Mouse (Mus musculus): ENCODE results near the gene 9930111J21Rik1. TPM values are rescaled to one million over a fixed set of nuclear protein-coding genes. Genes with fewer than 3 reads are reported as not detected.
"Not testable (repeated sequence)": the region's sequence is repeated elsewhere in the genome, so short reads cannot be mapped to it uniquely, and the experiment has no call there.

Gene 9930111J21Rik1
- polyA plus RNA-seq, 1 experiment from 2014 or later: 0.71 TPM

GRCm38 (mm10) chr11:48982848-48983247 is 3.6 kb upstream of the 9930111J21Rik1 start:
- H3K36me3 ChIP-seq (ENCODE audit: control insufficient read depth, insufficient read depth); H3K27ac ChIP-seq (ENCODE audit: low read length); ATAC-seq; H3K9ac ChIP-seq (replicated peaks; ENCODE audit: low read depth, low read length); H3K4me2 ChIP-seq (ENCODE audit: low read length); H3K9me3 ChIP-seq (ENCODE audit: control insufficient read depth, low read length); H3K4me3 ChIP-seq (replicated peaks; ENCODE audit: low read length); H3K27me3 ChIP-seq (replicated peaks; ENCODE audit: control insufficient read depth, insufficient read depth, low read length); H3K4me1 ChIP-seq (replicated peaks; ENCODE audit: control insufficient read depth, insufficient read depth, low read length): not testable (repeated sequence)
- WGBS: no CpG with 5 or more reads among the region's 3 CpGs

GRCm38 (mm10) chr11:48980052-48980451 is 854 bp upstream of the 9930111J21Rik1 start:
- H3K9me3 ChIP-seq (ENCODE audit: control insufficient read depth, low read length); H3K4me3 ChIP-seq (replicated peaks; ENCODE audit: low read length); H3K27me3 ChIP-seq (replicated peaks; ENCODE audit: control insufficient read depth, insufficient read depth, low read length); H3K4me2 ChIP-seq (ENCODE audit: low read length); ATAC-seq; H3K27ac ChIP-seq (ENCODE audit: low read length); H3K9ac ChIP-seq (replicated peaks; ENCODE audit: low read depth, low read length); H3K36me3 ChIP-seq (ENCODE audit: control insufficient read depth, insufficient read depth); H3K4me1 ChIP-seq (replicated peaks; ENCODE audit: control insufficient read depth, insufficient read depth, low read length): not testable (repeated sequence)
- no CpG with 5 or more reads among the region's 5 CpGs for WGBS

DNA sequence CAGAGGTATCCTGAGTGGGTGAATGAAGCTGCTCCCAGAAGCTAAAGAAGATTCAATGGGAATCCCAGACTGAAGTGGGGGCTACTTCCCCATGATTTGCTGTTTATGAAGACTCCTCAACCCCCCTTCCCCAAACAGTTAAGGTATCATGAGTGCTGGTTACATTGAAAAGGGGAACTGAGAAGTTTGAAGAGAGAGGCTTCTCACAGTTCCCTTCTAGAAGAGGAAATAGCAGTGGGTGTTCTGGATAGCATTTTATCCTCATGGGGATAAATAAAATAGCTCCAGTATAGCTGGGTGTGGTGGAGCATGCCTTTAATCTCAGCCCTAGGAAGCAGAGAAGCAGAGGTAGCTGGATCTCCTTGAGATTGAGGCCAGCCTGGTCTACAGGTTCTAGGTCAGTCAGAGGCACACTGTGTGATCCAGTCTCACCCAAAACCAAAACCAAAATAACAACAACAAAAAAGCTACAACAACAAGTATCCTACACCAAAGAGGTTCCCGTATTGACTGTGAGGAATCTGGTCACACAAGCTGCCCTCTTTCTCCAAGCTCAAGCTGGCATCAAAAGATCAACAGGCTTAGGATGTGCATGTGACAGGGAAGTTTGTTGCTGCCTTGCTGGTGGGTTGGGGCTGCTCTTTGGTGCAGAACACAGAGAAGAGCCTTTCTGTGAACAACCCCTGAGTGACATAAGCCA is 808 bp downstream of the 9930111J21Rik1 start, which contains the start of gene Olfr56:
Olfr56 (plus strand) TSS at position 650 of the 700 bp plus-strand sequence.
- WGBS: no CpG with 5 or more reads among the region's 1 CpGs
- not testable (repeated sequence) for H3K9me3 ChIP-seq (ENCODE audit: control insufficient read depth, low read length)

GRCm38 (mm10) chr11:48974686-48975085 is 4.5 kb downstream of the 9930111J21Rik1 start:
- H3K4me2 ChIP-seq (ENCODE audit: low read length); H3K4me1 ChIP-seq (replicated peaks; ENCODE audit: control insufficient read depth, insufficient read depth, low read length); H3K9ac ChIP-seq (replicated peaks; ENCODE audit: low read depth, low read length); H3K27me3 ChIP-seq (replicated peaks; ENCODE audit: control insufficient read depth, insufficient read depth, low read length); ATAC-seq; H3K9me3 ChIP-seq (ENCODE audit: control insufficient read depth, low read length); H3K27ac ChIP-seq (ENCODE audit: low read length); H3K36me3 ChIP-seq (ENCODE audit: control insufficient read depth, insufficient read depth); H3K4me3 ChIP-seq (replicated peaks; ENCODE audit: low read length): not testable (repeated sequence)
- no CpG with 5 or more reads among the region's 1 CpGs for WGBS

More for the DNA sequence above, 808 bp downstream of the 9930111J21Rik1 start, which contains the start of gene Olfr56:
- H3K27me3 ChIP-seq (replicated peaks; ENCODE audit: control insufficient read depth, insufficient read depth, low read length); H3K27ac ChIP-seq (ENCODE audit: low read length); H3K4me2 ChIP-seq (ENCODE audit: low read length); ATAC-seq; H3K36me3 ChIP-seq (ENCODE audit: control insufficient read depth, insufficient read depth); H3K4me3 ChIP-seq (replicated peaks; ENCODE audit: low read length); H3K9ac ChIP-seq (replicated peaks; ENCODE audit: low read depth, low read length); H3K4me1 ChIP-seq (replicated peaks; ENCODE audit: control insufficient read depth, insufficient read depth, low read length): not testable (repeated sequence)

DNA sequence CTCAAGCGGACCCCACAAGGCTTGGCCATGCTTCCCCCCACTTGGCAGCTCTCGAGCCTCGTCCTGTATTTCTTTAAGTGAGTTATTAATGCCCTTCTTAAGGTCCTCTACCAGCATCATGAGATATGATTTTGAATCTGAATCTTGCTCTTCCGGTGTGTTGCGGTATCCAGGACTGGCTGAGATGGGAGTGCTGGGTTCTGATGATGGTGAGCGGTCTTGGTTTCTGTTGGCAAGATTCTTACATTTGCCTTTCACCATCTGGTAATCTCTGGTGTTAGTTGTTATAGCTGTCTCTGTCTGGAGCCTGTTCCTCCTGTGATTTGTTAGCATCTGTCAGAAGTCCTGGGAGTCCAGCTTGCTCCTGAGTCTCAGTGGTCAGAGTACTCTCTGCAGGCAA is 33.1 kb downstream of the 9930111J21Rik1 start, which contains the start of gene Psme2b:
Psme2b (minus strand) TSS at position 101 of the 400 bp plus-strand sequence.
- not testable (repeated sequence) for ATAC-seq; H3K4me3 ChIP-seq (replicated peaks; ENCODE audit: low read length); H3K9ac ChIP-seq (replicated peaks; ENCODE audit: low read depth, low read length); H3K27me3 ChIP-seq (replicated peaks; ENCODE audit: control insufficient read depth, insufficient read depth, low read length); H3K36me3 ChIP-seq (ENCODE audit: control insufficient read depth, insufficient read depth); H3K9me3 ChIP-seq (ENCODE audit: control insufficient read depth, low read length); H3K4me2 ChIP-seq (ENCODE audit: low read length); H3K27ac ChIP-seq (ENCODE audit: low read length); H3K4me1 ChIP-seq (replicated peaks; ENCODE audit: control insufficient read depth, insufficient read depth, low read length)
- WGBS: 98% methylated on average over 6 of the region's 6 CpGs

DNA sequence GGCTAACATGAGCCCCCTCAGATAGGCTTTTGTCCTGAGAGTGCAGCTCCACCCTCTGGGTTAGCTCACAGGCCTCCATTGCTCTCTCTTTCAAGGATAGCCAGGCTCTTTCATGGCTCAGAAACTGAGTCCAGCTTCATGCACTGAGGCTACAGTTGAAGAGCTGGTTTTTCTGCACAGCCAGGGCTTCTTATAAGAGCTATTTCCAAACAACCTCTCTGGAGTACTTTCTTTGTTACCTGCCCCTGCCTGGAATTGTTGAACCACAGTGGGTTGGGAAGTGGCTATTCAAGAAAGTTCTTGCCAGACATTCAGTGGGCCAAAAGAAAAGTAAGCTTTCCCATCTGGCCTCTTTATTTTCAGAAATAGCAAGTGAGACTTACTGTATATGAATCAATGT is 39.9 kb downstream of the 9930111J21Rik1 start:
- not testable (repeated sequence) for H3K27ac ChIP-seq (ENCODE audit: low read length); H3K4me1 ChIP-seq (replicated peaks; ENCODE audit: control insufficient read depth, insufficient read depth, low read length); H3K4me3 ChIP-seq (replicated peaks; ENCODE audit: low read length); H3K36me3 ChIP-seq (ENCODE audit: control insufficient read depth, insufficient read depth); H3K9me3 ChIP-seq (ENCODE audit: control insufficient read depth, low read length); ATAC-seq; H3K9ac ChIP-seq (replicated peaks; ENCODE audit: low read depth, low read length); H3K27me3 ChIP-seq (replicated peaks; ENCODE audit: control insufficient read depth, insufficient read depth, low read length); H3K4me2 ChIP-seq (ENCODE audit: low read length)

- H3K36me3 ChIP-seq (ENCODE audit: control insufficient read depth, insufficient read depth); H3K4me2 ChIP-seq (ENCODE audit: low read length); H3K4me1 ChIP-seq (replicated peaks; ENCODE audit: control insufficient read depth, insufficient read depth, low read length); H3K27ac ChIP-seq (ENCODE audit: low read length); H3K4me3 ChIP-seq (replicated peaks; ENCODE audit: low read length); ATAC-seq; H3K9ac ChIP-seq (replicated peaks; ENCODE audit: low read depth, low read length); H3K27me3 ChIP-seq (replicated peaks; ENCODE audit: control insufficient read depth, insufficient read depth, low read length); H3K9me3 ChIP-seq (ENCODE audit: control insufficient read depth, low read length): not testable (repeated sequence)
- no CpG with 5 or more reads among the region's 3 CpGs for WGBS
These were observed 43.9 kb downstream of the 9930111J21Rik1 start for GRCm38 (mm10) chr11:48935291-48935690.

DNA sequence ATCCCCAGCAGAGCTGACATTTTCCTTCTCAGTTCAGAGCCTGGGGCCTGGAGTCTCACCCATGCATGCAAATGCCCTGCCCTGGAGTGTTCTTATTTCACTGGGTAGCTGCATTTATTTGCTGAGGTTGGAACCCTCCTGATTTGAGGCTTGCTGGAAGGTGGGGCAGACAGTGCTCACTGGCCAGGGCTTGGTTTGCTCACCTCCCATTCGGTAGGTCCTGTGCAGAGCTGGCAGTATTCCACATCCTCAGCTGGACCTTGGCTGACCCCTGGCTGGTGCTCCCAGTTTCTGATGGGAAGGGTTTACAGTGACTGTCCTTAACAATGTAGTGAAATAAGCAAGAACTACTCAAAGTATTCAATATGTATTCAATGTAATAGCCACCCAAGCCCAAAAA is 45.3 kb downstream of the 9930111J21Rik1 start:
- not testable (repeated sequence) for H3K27ac ChIP-seq (ENCODE audit: low read length); H3K27me3 ChIP-seq (replicated peaks; ENCODE audit: control insufficient read depth, insufficient read depth, low read length); H3K36me3 ChIP-seq (ENCODE audit: control insufficient read depth, insufficient read depth); ATAC-seq; H3K4me1 ChIP-seq (replicated peaks; ENCODE audit: control insufficient read depth, insufficient read depth, low read length); H3K9me3 ChIP-seq (ENCODE audit: control insufficient read depth, low read length); H3K4me3 ChIP-seq (replicated peaks; ENCODE audit: low read length); H3K4me2 ChIP-seq (ENCODE audit: low read length); H3K9ac ChIP-seq (replicated peaks; ENCODE audit: low read depth, low read length)
- WGBS: 73% methylated on average over 1 of the region's 1 CpGs

DNA sequence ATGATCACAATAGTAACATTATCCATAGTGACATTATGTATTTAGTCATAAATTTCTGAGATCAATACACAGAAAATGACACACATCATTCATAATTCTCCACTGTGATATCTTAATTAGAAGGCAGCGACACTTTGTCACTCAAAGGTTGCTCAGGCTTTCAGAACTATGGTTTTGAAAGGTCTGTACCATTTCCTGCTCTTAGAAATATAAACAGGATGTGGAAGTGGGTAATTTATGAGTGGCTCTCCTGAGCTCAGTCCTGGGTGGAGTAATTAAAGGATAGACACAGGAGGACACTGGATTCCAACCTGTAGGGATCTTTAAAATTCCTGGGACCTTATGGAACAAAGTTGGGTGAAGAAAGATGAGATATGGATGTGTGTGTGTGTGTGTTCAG is 45.8 kb downstream of the 9930111J21Rik1 start:
- H3K9me3 ChIP-seq (ENCODE audit: control insufficient read depth, low read length); ATAC-seq; H3K4me2 ChIP-seq (ENCODE audit: low read length); H3K27me3 ChIP-seq (replicated peaks; ENCODE audit: control insufficient read depth, insufficient read depth, low read length); H3K36me3 ChIP-seq (ENCODE audit: control insufficient read depth, insufficient read depth); H3K4me1 ChIP-seq (replicated peaks; ENCODE audit: control insufficient read depth, insufficient read depth, low read length); H3K27ac ChIP-seq (ENCODE audit: low read length); H3K9ac ChIP-seq (replicated peaks; ENCODE audit: low read depth, low read length); H3K4me3 ChIP-seq (replicated peaks; ENCODE audit: low read length): not testable (repeated sequence)
- 91% methylated on average over 1 of the region's 1 CpGs for WGBS

GRCm38 (mm10) chr11:48928068-48928467 is 51.1 kb downstream of the 9930111J21Rik1 start:
- not testable (repeated sequence) for H3K27ac ChIP-seq (ENCODE audit: low read length); H3K4me2 ChIP-seq (ENCODE audit: low read length)
- 90% methylated on average over 1 of the region's 1 CpGs for WGBS

More at GRCm38 (mm10) chr11:48928068-48928467, 51.1 kb downstream of the 9930111J21Rik1 start:
- H3K27me3 ChIP-seq (replicated peaks; ENCODE audit: control insufficient read depth, insufficient read depth, low read length); ATAC-seq; H3K4me1 ChIP-seq (replicated peaks; ENCODE audit: control insufficient read depth, insufficient read depth, low read length); H3K4me3 ChIP-seq (replicated peaks; ENCODE audit: low read length); H3K9ac ChIP-seq (replicated peaks; ENCODE audit: low read depth, low read length); H3K36me3 ChIP-seq (ENCODE audit: control insufficient read depth, insufficient read depth); H3K9me3 ChIP-seq (ENCODE audit: control insufficient read depth, low read length): not testable (repeated sequence)
